13 mouse cellular contexts compared by ENCODE assay signal in genomic region chr9:91351961-91352411, GRCm38 (mm10). TPM values are rescaled to one million over a fixed set of nuclear protein-coding genes. Genes with fewer than 3 reads are reported as not detected.
A peak's percentile ranks its signal among the peaks of the same experiment; 100 is the strongest.
DNase-seq lines count a peak whose midpoint lies in the region; ATAC-seq and TF ChIP-seq lines count a peak whose summit lies in the region.
"Had no signal": no experiment of that assay in that cellular context is flagged by ENCODE, and none has a peak within 500 bp of the region (broad histone marks: within the 10 kb centered on the region; RNA-seq: fewer than 3 reads in every experiment).

No protein-coding gene starts in this region.

- no peak for ATAC-seq in hindbrain, embryonic 11.5 days (ENCODE audit: low FRiP score)
- ATAC-seq in midbrain, postnatal 0 days (ENCODE audit: low FRiP score) = no peak
- no peak for ATAC-seq in heart, embryonic 11.5 days (replicated peaks; ENCODE audit: insufficient number of reproducible peaks, low FRiP score, low TSS enrichment)

- H3K36me3 ChIP-seq in hindbrain, embryonic 11.5 days (ENCODE audit: control insufficient read depth, insufficient read depth, low read length) = no peaks in the 10 kb centered on the region
- H3K36me3 ChIP-seq in midbrain, postnatal 0 days (ENCODE audit: insufficient read depth, low read length) = no peaks in the 10 kb centered on the region
- no peaks in the 10 kb centered on the region for H3K36me3 ChIP-seq in thymus, adult 2 months (ENCODE audit: control insufficient read depth, insufficient read depth, low read length)
- H3K36me3 ChIP-seq in heart, embryonic 11.5 days (ENCODE audit: control insufficient read depth, insufficient read depth, low read length) = no peaks in the 10 kb centered on the region
- H3K36me3 ChIP-seq: embryonic facial prominence, embryonic 13.5 days had no signal

- H3K27ac ChIP-seq in hindbrain, embryonic 11.5 days (ENCODE audit: low read depth, low read length) = peak overlapping the region; percentile 54; the same call in 1 of the 2 replicates
- H3K27ac ChIP-seq in midbrain, postnatal 0 days (ENCODE audit: low read depth, low read length) = peak overlapping the region; percentile 49
- H3K27ac ChIP-seq in thymus, adult 2 months (ENCODE audit: control insufficient read depth, insufficient read depth, low read length) = no peak overlapping the region
- no peak overlapping the region for H3K27ac ChIP-seq in heart, embryonic 11.5 days (ENCODE audit: low read depth, low read length)
- H3K27ac ChIP-seq: embryonic facial prominence, embryonic 13.5 days had no signal

- no peaks in the 10 kb centered on the region for H3K9me3 ChIP-seq in hindbrain, embryonic 11.5 days (ENCODE audit: control insufficient read depth, low read length)
- H3K9me3 ChIP-seq in midbrain, postnatal 0 days (ENCODE audit: low read length) = no peaks in the 10 kb centered on the region
- no peaks in the 10 kb centered on the region for H3K9me3 ChIP-seq in heart, embryonic 11.5 days (replicated peaks; ENCODE audit: control insufficient read depth, low read length)
- H3K9me3 ChIP-seq: embryonic facial prominence, embryonic 13.5 days had no signal

- H3K27me3 ChIP-seq in hindbrain, embryonic 11.5 days (ENCODE audit: control insufficient read depth, insufficient read depth, low read length) = peaks cover 52% of the 10 kb centered on the region
- peaks cover 47% of the 10 kb centered on the region for H3K27me3 ChIP-seq in midbrain, postnatal 0 days (ENCODE audit: insufficient read depth, low read length)
- peaks cover 10% of the 10 kb centered on the region; the same call in 1 of the 2 replicates for H3K27me3 ChIP-seq in thymus, adult 2 months (ENCODE audit: control insufficient read depth, insufficient read depth, low read length)
- peaks cover 71% of the 10 kb centered on the region for H3K27me3 ChIP-seq in heart, embryonic 11.5 days (ENCODE audit: control insufficient read depth, insufficient read depth, low read length)

- TF ChIP-seq POLR2A in thymus, adult 2 months (IDR thresholded peaks at IDR 0.05; ENCODE audit: control insufficient read depth, extremely low read depth, insufficient read depth, low read length, poor library complexity) = no peak

- TF ChIP-seq CTCF in midbrain, postnatal 0 days (IDR thresholded peaks at IDR 0.05) = no peak
- no peak for TF ChIP-seq CTCF in thymus, adult 2 months (IDR thresholded peaks at IDR 0.05; ENCODE audit: borderline replicate concordance, control insufficient read depth, extremely low read depth, insufficient read depth, low read length, poor library complexity)

- peak overlapping the region; percentile 17 for H3K4me2 ChIP-seq in hindbrain, embryonic 11.5 days (replicated peaks; ENCODE audit: low read depth, low read length)
- peak overlapping the region; percentile 29 for H3K4me2 ChIP-seq in midbrain, postnatal 0 days (ENCODE audit: low read depth, low read length, poor library complexity, severe bottlenecking)
- H3K4me2 ChIP-seq in heart, embryonic 11.5 days = no peak overlapping the region
- H3K4me2 ChIP-seq: embryonic facial prominence, embryonic 13.5 days had no signal

- H3K9ac ChIP-seq in hindbrain, embryonic 11.5 days (ENCODE audit: low read depth, low read length) = peak overlapping the region; percentile 52
- H3K9ac ChIP-seq in midbrain, postnatal 0 days (replicated peaks; ENCODE audit: low read length, poor library complexity, severe bottlenecking) = no peak overlapping the region
- no peak overlapping the region for H3K9ac ChIP-seq in heart, embryonic 11.5 days (ENCODE audit: low read depth, low read length)
- H3K9ac ChIP-seq: embryonic facial prominence, embryonic 13.5 days had no signal

- peak overlapping the region; percentile 22; the same call in 1 of the 2 replicates for H3K4me3 ChIP-seq in hindbrain, embryonic 11.5 days (ENCODE audit: low read depth, low read length)
- 0 out of 2 replicates have a peak overlapping the region, but pooled peaks have one; percentile 2 for H3K4me3 ChIP-seq in midbrain, postnatal 0 days (ENCODE audit: low read depth, low read length)
- no peak overlapping the region for H3K4me3 ChIP-seq in thymus, adult 2 months (ENCODE audit: control insufficient read depth, insufficient read depth, low read length)
- no peak overlapping the region for H3K4me3 ChIP-seq in heart, embryonic 11.5 days (ENCODE audit: low read depth, low read length)
- H3K4me3 ChIP-seq: embryonic facial prominence, embryonic 13.5 days had no signal

- peaks cover 2% of the 10 kb centered on the region; the same call in 1 of the 2 replicates for H3K4me1 ChIP-seq in hindbrain, embryonic 11.5 days (replicated peaks; ENCODE audit: control insufficient read depth, insufficient read depth, low read length)
- no peaks in the 10 kb centered on the region; the same call in 1 of the 2 replicates for H3K4me1 ChIP-seq in midbrain, postnatal 0 days (ENCODE audit: insufficient read depth, low read length)
- H3K4me1 ChIP-seq in thymus, adult 2 months (replicated peaks; ENCODE audit: control insufficient read depth, insufficient read depth, low read length) = no peaks in the 10 kb centered on the region
- H3K4me1 ChIP-seq in heart, embryonic 11.5 days (ENCODE audit: control insufficient read depth, insufficient read depth, low read length) = no peaks in the 10 kb centered on the region
- H3K4me1 ChIP-seq: embryonic facial prominence, embryonic 13.5 days had no signal

- WGBS in hindbrain, embryonic 11.5 days = 2% methylated on average over 13 of the region's 13 CpGs
- WGBS in midbrain, postnatal 0 days = 12% methylated on average over 13 of the region's 13 CpGs
- WGBS in thymus, adult 2 months = 10% methylated on average over 13 of the region's 13 CpGs
- WGBS in heart, embryonic 11.5 days (ENCODE audit: insufficient replicate concordance) = 1% methylated on average over 13 of the region's 13 CpGs

- DNase-seq in cerebellum, adult 18-20 months = peak; percentile 55 to 69
- peak; percentile 10 for DNase-seq in embryo, embryonic 10 days (ENCODE audit: low spot score)
- peak; percentile 52 for DNase-seq in hindbrain, embryonic 11.5 days (ENCODE audit: low spot score)
- DNase-seq in midbrain, postnatal 0 days (ENCODE audit: low spot score) = peak; percentile 55
- no peak for DNase-seq in thymus, postnatal 14 days
- DNase-seq in thymus, adult 2 months = no peak
- DNase-seq in right cerebral cortex, adult 18-20 months = no peak

RNA-seq across cellular contexts. Expression of gene Zic4, which starts 10.2 kb away (rescaled TPM):
- polyA plus RNA-seq in hindbrain, embryonic 11.5 days (2014; fragmentation: Nextera tagmentation; extraction: Ambion mirVana) = 32.8 and 36.5 TPM in 2 replicates
- total RNA-seq in midbrain, postnatal 0 days (2014; rRNA removed) = 54.7 and 73.4 TPM in 2 replicates
- 22.2 and 33.5 TPM in 2 replicates for polyA plus RNA-seq in midbrain, postnatal 0 days (2015; fragmentation: Nextera tagmentation; extraction: Ambion mirVana)
- polyA plus RNA-seq in thymus, adult 2 months (2012; rRNA removed) = not detected in 2 replicates
- polyA plus RNA-seq in heart, embryonic 11.5 days (2014; fragmentation: Nextera tagmentation; extraction: Ambion mirVana) = 0.23 TPM in 1 of 2 replicates, not detected in the other
- total RNA-seq: heart, postnatal 25 days had no signal
- polyA plus RNA-seq: lung, embryonic 16.5 days; spleen, adult 2 months; urinary bladder, adult 2 months had no signal

RNA-seq across cellular contexts. Expression of gene Zic1, which starts 13.6 kb away (rescaled TPM):
- polyA plus RNA-seq in hindbrain, embryonic 11.5 days (2014; fragmentation: Nextera tagmentation; extraction: Ambion mirVana) = 18.2 and 23.8 TPM in 2 replicates
- total RNA-seq in midbrain, postnatal 0 days (2014; rRNA removed) = 91.8 and 146 TPM in 2 replicates
- 4.1 and 8.2 TPM in 2 replicates for polyA plus RNA-seq in midbrain, postnatal 0 days (2015; fragmentation: Nextera tagmentation; extraction: Ambion mirVana)
- 0.19 and 0.28 TPM in 2 replicates for polyA plus RNA-seq in thymus, adult 2 months (2012; rRNA removed)
- 0.07 TPM in 1 of 2 replicates, not detected in the other for polyA plus RNA-seq in heart, embryonic 11.5 days (2014; fragmentation: Nextera tagmentation; extraction: Ambion mirVana)
- total RNA-seq: heart, postnatal 25 days had no signal
- polyA plus RNA-seq: lung, embryonic 16.5 days; spleen, adult 2 months had no signal

Comparison
In these comparisons a context has a peak if more than half of its experiments do, and no peak if none do; other contexts are left out.
1. DNase-seq: peak in cerebellum, adult 18-20 months (2 of 2), embryo, embryonic 10 days (single experiment), hindbrain, embryonic 11.5 days (single experiment) and midbrain, postnatal 0 days (single experiment); none in thymus, postnatal 14 days (single experiment), thymus, adult 2 months (single experiment) and right cerebral cortex, adult 18-20 months (single experiment).
2. H3K27ac ChIP-seq: peak in hindbrain, embryonic 11.5 days (single experiment) and midbrain, postnatal 0 days (single experiment); none in thymus, adult 2 months (single experiment) and heart, embryonic 11.5 days (single experiment).
3. H3K4me3 ChIP-seq: peak in hindbrain, embryonic 11.5 days (single experiment) and midbrain, postnatal 0 days (single experiment); none in thymus, adult 2 months (single experiment) and heart, embryonic 11.5 days (single experiment).
4. RNA of gene Zic4, which starts 10.2 kb away (polyA plus RNA-seq): 32.8 to 36.5 TPM in hindbrain, embryonic 11.5 days and 22.2 to 33.5 TPM in midbrain, postnatal 0 days; not detected in thymus, adult 2 months and 0.23 TPM in heart, embryonic 11.5 days; every median in the first group is over 10 times any median in the second.